ENCODE assay signal across 19 mouse cellular contexts in genomic region chr2:165438881-165439280, GRCm38 (mm10). TPM values are rescaled to one million over a fixed set of nuclear protein-coding genes. Genes with fewer than 3 reads are reported as not detected.
"Had no signal": no experiment of that assay in that cellular context is flagged by ENCODE, and none has a peak within 500 bp of the region (broad histone marks: within the 10 kb centered on the region; RNA-seq: fewer than 3 reads in every experiment).

No protein-coding gene starts in this region.

- DNase-seq: layer of hippocampus, adult 9-11 months; left cerebral cortex, postnatal 4 days; lung, embryonic 14.5 days; lung, postnatal 10 days; lung, postnatal 4 days; retina, postnatal 1 day; right cerebral cortex, postnatal 4 days; spleen, adult 18-20 months; thymus, adult 18-20 months; thymus, postnatal 25 days had no signal

- H3K9me3 ChIP-seq: hindbrain, embryonic 13.5 days; liver, embryonic 12.5 days; midbrain, embryonic 10.5 days; neural tube, embryonic 13.5 days had no signal

- H3K4me3 ChIP-seq: hindbrain, embryonic 13.5 days; liver, embryonic 12.5 days; midbrain, embryonic 10.5 days; neural tube, embryonic 13.5 days had no signal

- H3K4me2 ChIP-seq: hindbrain, embryonic 13.5 days; liver, embryonic 12.5 days; lung, embryonic 14.5 days; neural tube, embryonic 13.5 days had no signal

- H3K36me3 ChIP-seq: hindbrain, embryonic 13.5 days; liver, embryonic 12.5 days; midbrain, embryonic 10.5 days; neural tube, embryonic 13.5 days had no signal

- H3K4me1 ChIP-seq: hindbrain, embryonic 13.5 days had no signal

- H3K27ac ChIP-seq: hindbrain, embryonic 13.5 days; liver, embryonic 12.5 days; midbrain, embryonic 10.5 days; neural tube, embryonic 13.5 days had no signal

- H3K9ac ChIP-seq: hindbrain, embryonic 13.5 days; liver, embryonic 12.5 days; lung, embryonic 14.5 days; neural tube, embryonic 13.5 days had no signal

- H3K27me3 ChIP-seq: hindbrain, embryonic 13.5 days; liver, embryonic 12.5 days; neural tube, embryonic 13.5 days had no signal

- ATAC-seq: intestine, embryonic 16.5 days; liver, embryonic 12.5 days; midbrain, embryonic 16.5 days had no signal

RNA-seq across cellular contexts. Expression of gene Ocstamp, which starts 38.7 kb away (rescaled TPM):
- total RNA-seq: layer of hippocampus, adult 18-20 months; left cerebral cortex, postnatal 10 days; left cerebral cortex, postnatal 4 days had no signal
- polyA plus RNA-seq: lung, embryonic 14.5 days had no signal

RNA-seq across cellular contexts. Expression of gene Zfp334, which starts 50.8 kb away (rescaled TPM):
- total RNA-seq: megakaryocyte, adult 5-6 weeks had no signal
